Mouse (Mus musculus) forebrain, embryonic 16.5 days (tissue): ENCODE measurements at regions not wholly inside any gene's neighbourhood (a gene's known extent, or its start where the extent isn't known, plus 50 kb on each side); places are given as distances from the start of the nearest gene placed in this dataset.
A peak's percentile ranks its signal among the peaks of the same experiment; 100 is the strongest.

Source experiments
- ATAC-seq: fragments of 200-750 bp; cut with Nextera tagmentation; 2 replicates; pipeline ENCODE4 v1.8.0; 2017; ENCODE audit warnings: mild to moderate bottlenecking, moderate library complexity
- H3K27ac ChIP-seq: fragments of 300-500 bp; sonication (generic); 2 replicates; pipeline ENCODE4 v1.5.1; 2014; ENCODE audit warnings: low read length, control low read depth
- H3K27me3 ChIP-seq: fragments of 300-500 bp; sonication (generic); replicated peaks from 2 replicates; pipeline ENCODE4 v1.6.1; 2014; ENCODE audit warnings: low read length; ENCODE audit not compliant: control insufficient read depth, insufficient read depth
- H3K36me3 ChIP-seq: fragments of 300-500 bp; sonication (generic); 2 replicates; pipeline ENCODE4 v1.6.1; 2014; ENCODE audit not compliant: control insufficient read depth, insufficient read depth
- H3K4me1 ChIP-seq: fragments of 300-500 bp; sonication (generic); replicated peaks from 2 replicates; pipeline ENCODE4 v1.6.1; 2014; ENCODE audit warnings: low read length; ENCODE audit not compliant: control insufficient read depth, insufficient read depth
- H3K4me2 ChIP-seq: fragments of 300-500 bp; sonication (generic); 2 replicates; pipeline ENCODE4 v1.6.1; 2014; ENCODE audit warnings: mild to moderate bottlenecking, low read length, control low read depth
- H3K4me3 ChIP-seq: fragments of 300-500 bp; sonication (generic); replicated peaks from 2 replicates; pipeline ENCODE4 v1.5.1; 2014; ENCODE audit warnings: mild to moderate bottlenecking, low read length, control low read depth
- H3K9ac ChIP-seq: fragments of 300-500 bp; sonication (generic); replicated peaks from 2 replicates; pipeline ENCODE4 v1.6.1; 2014; ENCODE audit warnings: low read depth, low read length, control low read depth
- H3K9me3 ChIP-seq: fragments of 300-500 bp; sonication (generic); 2 replicates; pipeline ENCODE4 v1.6.1; 2016; ENCODE audit warnings: low read length; ENCODE audit not compliant: control insufficient read depth
- whole genome bisulfite sequencing: fragments of 180-500 bp; shearing (Covaris S2); extraction: QIAGEN DNeasy Blood & Tissue Kit; methylation state at CpG from one replicate; pipeline ENCODE4 v1.1.7; 2014; 5-methylcytosine and 5-hydroxymethylcytosine counted together

GRCm38 (mm10) chr3:46075646-46076045 is 372.4 kb downstream of the Pabpc4l start:
- H3K27ac ChIP-seq: no peak overlapping the region
- no peak overlapping the region for H3K9ac ChIP-seq
- no peak overlapping the region for H3K4me3 ChIP-seq
- WGBS: 76% methylated on average over 9 of the region's 9 CpGs
- ATAC-seq: no peak
- no peaks in the 10 kb centered on the region for H3K4me1 ChIP-seq
- H3K27me3 ChIP-seq: no peaks in the 10 kb centered on the region
- no peaks in the 10 kb centered on the region for H3K36me3 ChIP-seq
- H3K4me2 ChIP-seq: no peak overlapping the region
- no peaks in the 10 kb centered on the region for H3K9me3 ChIP-seq

DNA sequence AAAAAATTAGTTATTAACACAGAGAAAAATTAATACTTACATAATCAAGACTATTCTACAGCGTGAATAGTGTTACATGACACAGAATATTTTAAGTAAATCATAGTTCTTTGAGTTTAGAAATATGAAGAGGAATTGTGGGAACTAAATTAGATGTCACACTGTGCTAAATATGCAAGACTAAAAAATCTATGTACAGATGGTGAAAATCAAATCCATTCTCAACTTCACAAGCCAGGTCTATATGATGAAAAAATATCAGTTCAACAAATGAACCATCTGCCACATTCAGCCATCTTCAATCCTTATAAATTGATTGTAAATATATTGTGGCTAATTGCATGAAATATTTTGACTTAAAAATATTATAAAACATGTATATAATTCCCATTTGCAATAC is 393.2 kb downstream of the Pabpc4l start:
- no peaks in the 10 kb centered on the region for H3K4me1 ChIP-seq
- no peak overlapping the region for H3K4me3 ChIP-seq
- H3K36me3 ChIP-seq: no peaks in the 10 kb centered on the region
- H3K4me2 ChIP-seq: no peak overlapping the region
- H3K27me3 ChIP-seq: no peaks in the 10 kb centered on the region
- peak; percentile 58 for ATAC-seq
- no peaks in the 10 kb centered on the region for H3K9me3 ChIP-seq
- 63% methylated on average over 1 of the region's 1 CpGs for WGBS
- H3K9ac ChIP-seq: no peak overlapping the region
- no peak overlapping the region for H3K27ac ChIP-seq

DNA sequence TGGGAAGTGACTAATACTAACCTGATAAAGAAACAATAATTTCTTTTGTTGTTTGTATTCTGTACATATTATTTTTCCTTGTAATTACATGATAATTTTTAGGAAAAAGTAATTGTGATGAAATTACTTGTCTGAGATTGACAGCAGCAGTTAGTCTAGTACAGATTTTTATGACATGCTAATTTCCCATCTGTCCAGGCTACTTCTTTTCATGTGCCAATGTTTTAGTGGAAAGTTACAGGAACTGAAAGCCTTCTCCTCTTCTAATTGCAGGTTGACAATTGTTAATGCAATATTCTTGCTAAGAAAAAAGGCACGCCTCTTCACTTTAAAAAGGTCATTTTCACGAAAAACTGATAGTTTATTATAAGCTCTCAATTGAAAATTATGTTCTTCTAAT is 414.0 kb downstream of the Pabpc4l start:
- Histone ChIP-seq H3K36me3 (no peaks in the 10 kb centered on the region), H3K4me1 (no peaks in the 10 kb centered on the region), H3K4me3 (no peak overlapping the region), H3K4me2 (no peak overlapping the region), H3K9ac (no peak overlapping the region), H3K27ac (no peak overlapping the region), H3K9me3 (no peaks in the 10 kb centered on the region), H3K27me3 (no peaks in the 10 kb centered on the region)
- 54% methylated on average over 2 of the region's 2 CpGs for WGBS
- ATAC-seq: 0 out of 2 replicates have a peak, but pooled peaks have one; percentile 61
